Mouse (Mus musculus): ENCODE results near the gene Sun5. TPM values are rescaled to one million over a fixed set of nuclear protein-coding genes. Genes with fewer than 3 reads are reported as not detected.

Gene Sun5
- not detected in 2 replicates for polyA plus RNA-seq (2015; fragmentation: Nextera tagmentation; extraction: Ambion mirVana)

DNA sequence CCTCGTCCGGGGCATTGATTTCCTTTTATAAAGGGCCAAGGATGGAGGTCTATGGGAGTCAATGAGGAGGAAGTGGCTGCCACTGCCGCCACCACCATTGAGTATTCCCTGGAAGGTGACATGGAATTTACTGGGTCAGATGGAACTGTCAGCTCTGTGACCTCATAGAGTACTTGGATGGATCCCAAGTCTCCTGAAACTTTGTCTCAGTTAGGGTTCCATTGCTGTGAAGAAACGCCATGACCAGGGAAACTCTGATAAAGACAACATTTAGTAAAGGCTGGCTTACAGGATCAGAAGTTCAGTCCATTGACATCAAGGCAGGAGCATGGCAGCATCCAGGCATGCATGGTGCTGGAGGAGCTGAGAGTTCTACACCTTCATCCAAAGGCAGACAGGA lies at the start of gene Sun5:
Gene Sun5, minus strand, starts transcription at position 101 of the 400 bp plus-strand sequence.
- Histone ChIP-seq H3K36me3 (no peaks in the 10 kb centered on the region), H3K4me2 (no peak within 1 kb of the TSS), H3K27ac (no peak within 1 kb of the TSS), H3K9ac (no peak within 1 kb of the TSS), H3K9me3 (replicated peaks) (no peaks in the 10 kb centered on the region), H3K27me3 (no peaks in the 10 kb centered on the region), H3K4me3 (replicated peaks) (no peak within 1 kb of the TSS), H3K4me1 (replicated peaks) (no peaks in the 10 kb centered on the region)
- 69% methylated on average over 4 of the region's 4 CpGs for WGBS (ENCODE audit: insufficient replicate concordance)
- DNase-seq (no peak), ATAC-seq (ENCODE audit: low read depth) (no peak)

DNA sequence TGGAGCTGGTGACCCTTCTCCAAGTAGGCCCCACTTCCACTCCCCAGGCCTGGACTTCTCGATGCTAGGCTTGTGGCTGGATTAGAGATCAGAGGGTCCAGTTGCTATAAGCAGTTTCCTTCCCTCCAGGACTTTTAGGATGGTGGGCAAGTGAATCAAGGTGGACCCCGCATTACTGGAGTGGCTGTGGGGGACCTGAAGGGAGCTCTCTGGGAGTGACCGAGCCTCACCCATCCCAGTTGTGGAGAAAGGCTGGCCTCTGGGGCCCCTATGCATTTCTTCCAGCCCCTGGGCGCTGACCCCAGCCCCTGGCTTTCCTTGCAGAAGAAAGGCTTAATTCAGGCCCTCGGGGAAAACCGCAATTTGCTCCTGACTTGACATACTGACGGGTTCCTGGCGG lies 47.0 kb upstream of the Sun5 start, which contains the start of gene Bpifb3:
Gene Bpifb3, plus strand, starts transcription at position 301 of the 400 bp plus-strand sequence.
- no peaks in the 10 kb centered on the region for H3K4me1 ChIP-seq (replicated peaks)
- no peak within 1 kb of the TSS for H3K4me3 ChIP-seq (replicated peaks)
- ATAC-seq (ENCODE audit: low read depth) (no peak), DNase-seq (no peak)
- H3K9me3 ChIP-seq (replicated peaks): no peaks in the 10 kb centered on the region
- WGBS (ENCODE audit: insufficient replicate concordance): 63% methylated on average over 8 of the region's 8 CpGs
- no peak within 1 kb of the TSS for H3K9ac ChIP-seq
- H3K27me3 ChIP-seq: no peaks in the 10 kb centered on the region
- no peak within 1 kb of the TSS for H3K27ac ChIP-seq
- H3K4me2 ChIP-seq: no peak within 1 kb of the TSS
- H3K36me3 ChIP-seq: no peaks in the 10 kb centered on the region

GRCm38 (mm10) chr2:153914151-153914550 lies 43.3 kb upstream of the Sun5 start:
- no peak for DNase-seq
- Histone ChIP-seq H3K9me3 (replicated peaks) (no peaks in the 10 kb centered on the region), H3K4me1 (replicated peaks) (no peaks in the 10 kb centered on the region), H3K27ac (no peak overlapping the region), H3K4me3 (replicated peaks) (no peak overlapping the region), H3K9ac (no peak overlapping the region), H3K27me3 (no peaks in the 10 kb centered on the region), H3K4me2 (no peak overlapping the region), H3K36me3 (no peaks in the 10 kb centered on the region)
- WGBS (ENCODE audit: insufficient replicate concordance): 67% methylated on average over 5 of the region's 5 CpGs
- no peak for ATAC-seq (ENCODE audit: low read depth)

DNA sequence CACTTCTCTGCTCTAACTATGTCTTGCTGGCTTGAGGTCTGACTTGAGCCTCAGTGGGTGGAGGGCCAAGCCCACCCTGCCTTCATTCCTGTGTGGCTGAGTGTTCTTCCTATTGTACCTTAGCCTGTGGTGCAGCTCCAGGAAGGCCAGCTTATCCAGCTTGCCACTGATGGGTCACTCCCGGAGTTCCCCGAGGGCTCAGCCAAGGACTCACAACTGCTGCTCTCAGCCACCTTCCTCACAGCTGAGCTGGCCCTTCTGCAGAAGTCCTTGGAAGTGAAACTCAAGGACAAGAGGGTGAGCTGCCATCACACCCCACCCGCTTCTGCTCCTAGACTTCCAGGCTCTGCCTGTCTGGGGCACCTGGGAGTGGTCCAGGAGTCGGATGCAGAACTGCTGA lies 35.7 kb upstream of the Sun5 start:
- Histone ChIP-seq H3K4me2 (no peak overlapping the region), H3K9me3 (replicated peaks) (no peaks in the 10 kb centered on the region), H3K27ac (no peak overlapping the region), H3K4me3 (replicated peaks) (no peak overlapping the region), H3K9ac (no peak overlapping the region), H3K4me1 (replicated peaks) (no peaks in the 10 kb centered on the region), H3K36me3 (no peaks in the 10 kb centered on the region), H3K27me3 (no peaks in the 10 kb centered on the region)
- no peak for DNase-seq
- no peak for ATAC-seq (ENCODE audit: low read depth)
- 73% methylated on average over 4 of the region's 4 CpGs for WGBS (ENCODE audit: insufficient replicate concordance)

DNA sequence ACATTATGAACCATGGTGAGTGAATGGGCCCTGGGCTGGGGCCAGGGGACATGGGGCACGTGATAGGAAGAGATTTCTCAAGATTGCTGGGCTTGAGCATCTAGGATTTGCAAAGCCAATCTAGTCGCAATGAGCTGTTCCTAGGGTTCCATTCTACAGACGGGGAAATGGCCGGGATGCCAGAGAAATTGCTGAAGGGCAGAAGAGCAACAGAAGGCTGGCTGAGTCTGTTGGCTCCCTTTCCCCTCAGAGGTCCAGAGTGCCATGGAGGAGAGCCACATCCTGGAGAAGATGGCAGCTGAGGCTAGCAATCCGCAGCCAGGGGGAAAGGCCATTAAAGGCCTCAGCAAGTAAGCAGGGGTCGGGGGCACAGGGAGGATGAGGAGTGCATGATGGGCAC lies 31.8 kb upstream of the Sun5 start:
- no peak overlapping the region for H3K4me3 ChIP-seq (replicated peaks)
- no peak for ATAC-seq (ENCODE audit: low read depth)
- no peaks in the 10 kb centered on the region for H3K27me3 ChIP-seq
- no peak overlapping the region for H3K9ac ChIP-seq
- H3K4me2 ChIP-seq: no peak overlapping the region
- H3K9me3 ChIP-seq (replicated peaks): no peaks in the 10 kb centered on the region
- no peak overlapping the region for H3K27ac ChIP-seq
- no peaks in the 10 kb centered on the region for H3K4me1 ChIP-seq (replicated peaks)
- no peaks in the 10 kb centered on the region for H3K36me3 ChIP-seq
- DNase-seq: no peak
- WGBS (ENCODE audit: insufficient replicate concordance): 62% methylated on average over 6 of the region's 6 CpGs

DNA sequence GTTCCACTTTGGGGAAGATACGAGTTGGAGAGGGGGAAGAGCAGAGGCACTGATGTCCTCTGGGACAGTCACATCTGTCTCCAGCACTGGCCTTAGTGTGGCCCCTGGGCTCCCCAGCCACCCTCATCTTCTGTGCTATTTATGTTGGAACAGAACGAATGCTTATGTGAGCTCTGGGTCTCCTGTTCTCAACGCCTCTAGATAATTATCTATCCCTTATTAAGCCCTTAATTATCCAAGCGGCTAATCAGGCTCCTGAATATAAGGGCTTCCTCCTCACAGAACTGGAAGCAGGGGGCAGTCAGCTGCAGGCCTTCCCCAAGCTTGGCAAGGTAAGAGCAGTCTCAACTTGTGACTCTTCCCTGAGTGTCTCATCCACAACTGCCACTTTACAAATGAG lies 29.2 kb upstream of the Sun5 start, which contains the start of gene Bpifb6:
Gene Bpifb6, plus strand, starts transcription at position 301 of the 400 bp plus-strand sequence.
- 49% methylated on average over 4 of the region's 4 CpGs for whole genome bisulfite sequencing (ENCODE audit: insufficient replicate concordance)
- H3K9me3 ChIP-seq (replicated peaks): no peaks in the 10 kb centered on the region
- H3K27me3 ChIP-seq: no peaks in the 10 kb centered on the region
- no peaks in the 10 kb centered on the region for H3K36me3 ChIP-seq
- no peak within 1 kb of the TSS for H3K27ac ChIP-seq
- H3K4me1 ChIP-seq (replicated peaks): no peaks in the 10 kb centered on the region
- no peak within 1 kb of the TSS for H3K4me3 ChIP-seq (replicated peaks)
- no peak for ATAC-seq (ENCODE audit: low read depth)
- no peak for DNase-seq
- no peak within 1 kb of the TSS for H3K9ac ChIP-seq
- H3K4me2 ChIP-seq: no peak within 1 kb of the TSS

DNA sequence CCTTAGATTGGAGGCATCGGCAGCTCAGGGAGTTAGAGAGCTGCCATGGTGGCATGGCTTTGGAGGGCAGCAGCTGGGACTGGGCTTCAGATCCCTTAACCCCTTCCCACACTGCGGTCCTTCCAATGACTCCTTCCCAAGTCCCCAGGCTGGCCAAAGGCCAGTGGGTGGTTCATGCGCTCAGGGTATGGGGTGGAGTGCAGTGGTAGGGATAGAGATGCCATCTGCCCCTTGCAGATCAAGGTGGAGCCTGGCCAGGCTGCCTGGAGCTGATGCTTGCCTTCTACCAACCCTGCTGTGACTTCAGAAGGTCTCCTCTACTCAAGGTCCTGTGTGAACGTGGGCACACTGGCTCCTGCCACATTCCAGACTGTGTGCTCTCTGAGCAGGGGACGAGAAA lies 28.2 kb upstream of the Sun5 start:
- ATAC-seq (ENCODE audit: low read depth) (no peak), DNase-seq (no peak)
- Histone ChIP-seq H3K36me3 (no peaks in the 10 kb centered on the region), H3K9ac (no peak overlapping the region), H3K4me3 (replicated peaks) (no peak overlapping the region), H3K4me1 (replicated peaks) (no peaks in the 10 kb centered on the region), H3K4me2 (no peak overlapping the region), H3K27me3 (no peaks in the 10 kb centered on the region), H3K9me3 (replicated peaks) (no peaks in the 10 kb centered on the region), H3K27ac (no peak overlapping the region)
- WGBS (ENCODE audit: insufficient replicate concordance): 62% methylated on average over 5 of the region's 5 CpGs

- no peaks in the 10 kb centered on the region for H3K36me3 ChIP-seq
- H3K4me1 ChIP-seq (replicated peaks): no peaks in the 10 kb centered on the region
- 46% methylated on average over 9 of the region's 9 CpGs for WGBS (ENCODE audit: insufficient replicate concordance)
- no peak within 1 kb of the TSS for H3K4me3 ChIP-seq (replicated peaks)
- H3K27ac ChIP-seq: no peak within 1 kb of the TSS
- no peaks in the 10 kb centered on the region for H3K9me3 ChIP-seq (replicated peaks)
- H3K4me2 ChIP-seq: no peak within 1 kb of the TSS
- DNase-seq (no peak), ATAC-seq (ENCODE audit: low read depth) (no peak)
- no peaks in the 10 kb centered on the region; the same call in 1 of the 2 replicates for H3K27me3 ChIP-seq
- H3K9ac ChIP-seq: no peak within 1 kb of the TSS
Observed at GRCm38 (mm10) chr2:153874745-153875144, 3.9 kb upstream of the Sun5 start, which contains the start of gene Bpifb2. Gene Bpifb2, plus strand, starts transcription at chr2:153875045.

DNA sequence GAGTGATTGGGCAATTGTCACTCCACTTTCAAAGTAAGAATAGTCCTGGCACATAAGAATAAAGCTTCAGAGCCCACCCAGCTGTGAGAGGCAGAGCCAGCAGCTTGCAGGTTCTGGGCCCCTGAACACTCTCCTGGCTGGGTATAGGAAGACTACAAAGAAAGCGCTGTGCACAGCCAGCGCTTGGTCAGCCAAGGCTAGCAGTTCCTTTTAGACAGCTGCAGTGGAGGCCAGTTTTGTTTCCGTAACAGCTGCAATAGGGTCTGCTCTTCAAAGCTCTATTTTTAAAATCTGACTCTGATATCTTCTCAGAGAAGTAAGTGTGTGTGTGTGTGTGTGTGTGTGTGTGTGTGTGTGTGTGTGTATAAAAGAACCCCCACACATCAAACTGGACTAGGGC lies 8.9 kb downstream of the Sun5 start:
- Histone ChIP-seq H3K4me3 (replicated peaks) (no peak overlapping the region), H3K4me2 (no peak overlapping the region), H3K27me3 (no peaks in the 10 kb centered on the region), H3K9ac (no peak overlapping the region), H3K4me1 (replicated peaks) (no peaks in the 10 kb centered on the region), H3K27ac (no peak overlapping the region), H3K9me3 (replicated peaks) (no peaks in the 10 kb centered on the region), H3K36me3 (no peaks in the 10 kb centered on the region)
- no peak for DNase-seq
- 78% methylated on average over 3 of the region's 3 CpGs for WGBS (ENCODE audit: insufficient replicate concordance)
- ATAC-seq (ENCODE audit: low read depth): no peak

- no peak overlapping the region for H3K9ac ChIP-seq
- no peaks in the 10 kb centered on the region for H3K4me1 ChIP-seq (replicated peaks)
- H3K27ac ChIP-seq: no peak overlapping the region
- H3K9me3 ChIP-seq (replicated peaks): no peaks in the 10 kb centered on the region
- WGBS (ENCODE audit: insufficient replicate concordance): 57% methylated on average over 3 of the region's 3 CpGs
- no peak overlapping the region for H3K4me3 ChIP-seq (replicated peaks)
- DNase-seq (no peak), ATAC-seq (ENCODE audit: low read depth) (no peak)
- no peak overlapping the region for H3K4me2 ChIP-seq
- no peaks in the 10 kb centered on the region for H3K36me3 ChIP-seq
- H3K27me3 ChIP-seq: no peaks in the 10 kb centered on the region
Observed at GRCm38 (mm10) chr2:153860715-153861114, 10.2 kb downstream of the Sun5 start.

DNA sequence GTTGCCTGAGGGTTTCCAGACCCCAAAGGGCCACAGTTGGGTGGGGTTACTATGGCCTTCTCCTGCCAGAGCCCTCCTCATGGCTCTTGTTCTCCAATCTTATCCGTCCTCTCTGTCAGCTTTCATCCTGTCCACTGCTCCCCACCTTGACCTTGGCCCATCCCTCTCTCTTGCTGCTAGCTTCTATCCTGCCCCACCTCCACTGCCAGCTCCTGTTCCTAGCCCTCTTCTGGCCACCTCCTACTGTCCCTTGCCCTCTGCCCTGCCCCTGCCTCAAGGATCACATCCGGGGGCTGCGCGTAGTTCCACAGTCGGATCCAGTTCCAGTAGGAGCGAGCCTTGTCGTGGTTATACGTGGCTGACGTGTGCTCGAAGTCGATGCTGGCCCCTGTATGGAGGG lies 10.6 kb downstream of the Sun5 start:
- Histone ChIP-seq H3K27me3 (no peaks in the 10 kb centered on the region), H3K4me3 (replicated peaks) (no peak overlapping the region), H3K36me3 (no peaks in the 10 kb centered on the region), H3K9ac (no peak overlapping the region), H3K9me3 (replicated peaks) (no peaks in the 10 kb centered on the region), H3K27ac (no peak overlapping the region), H3K4me1 (replicated peaks) (no peaks in the 10 kb centered on the region), H3K4me2 (no peak overlapping the region)
- ATAC-seq (ENCODE audit: low read depth) (no peak), DNase-seq (no peak)
- 81% methylated on average over 11 of the region's 11 CpGs for WGBS (ENCODE audit: insufficient replicate concordance)

GRCm38 (mm10) chr2:153859581-153859980 lies 11.3 kb downstream of the Sun5 start:
- no peak for ATAC-seq (ENCODE audit: low read depth)
- Histone ChIP-seq H3K4me2 (no peak overlapping the region), H3K9ac (no peak overlapping the region), H3K27me3 (no peaks in the 10 kb centered on the region), H3K9me3 (replicated peaks) (no peaks in the 10 kb centered on the region), H3K27ac (no peak overlapping the region), H3K4me1 (replicated peaks) (no peaks in the 10 kb centered on the region), H3K4me3 (replicated peaks) (no peak overlapping the region), H3K36me3 (no peaks in the 10 kb centered on the region)
- no peak for DNase-seq
- WGBS (ENCODE audit: insufficient replicate concordance): 72% methylated on average over 2 of the region's 2 CpGs
